In genomic region chr1:108240152-108240551, GRCm38 (mm10) we compare ENCODE assay signal across 30 mouse cellular contexts.
"Had no signal": no experiment of that assay in that cellular context is flagged by ENCODE, and none has a peak within 500 bp of the region (broad histone marks: within the 10 kb centered on the region; RNA-seq: fewer than 3 reads in every experiment).

No protein-coding gene starts in this region.

- DNase-seq: heart, postnatal 10 days; heart, postnatal 14 days; heart, postnatal 36 days; heart, postnatal 4 days; kidney, adult 11 months; kidney, adult 18-20 months; kidney, adult 2 months; kidney, adult 8-10 months; kidney, adult 9 months; kidney, postnatal 10 days; kidney, postnatal 14 days; kidney, postnatal 25 days; kidney, postnatal 36 days; kidney, postnatal 4 days; layer of hippocampus, adult 9-11 months; layer of hippocampus, postnatal 36 days had no signal

- H3K9me3 ChIP-seq: heart, embryonic 12.5 days; heart, embryonic 13.5 days; heart, embryonic 15.5 days; hindbrain, embryonic 10.5 days; hindbrain, embryonic 12.5 days; hindbrain, embryonic 13.5 days; hindbrain, embryonic 15.5 days; intestine, embryonic 15.5 days; kidney, embryonic 15.5 days had no signal

- H3K4me1 ChIP-seq: heart, embryonic 12.5 days; heart, embryonic 13.5 days; heart, embryonic 15.5 days; hindbrain, embryonic 10.5 days; hindbrain, embryonic 12.5 days; hindbrain, embryonic 13.5 days; hindbrain, embryonic 15.5 days; intestine, embryonic 15.5 days; kidney, embryonic 15.5 days had no signal

- H3K27ac ChIP-seq: heart, embryonic 13.5 days; heart, embryonic 15.5 days; hindbrain, embryonic 10.5 days; hindbrain, embryonic 12.5 days; hindbrain, embryonic 13.5 days; hindbrain, embryonic 14.5 days; hindbrain, embryonic 15.5 days; hindbrain, postnatal 0 days; intestine, embryonic 15.5 days; kidney, embryonic 15.5 days; kidney, postnatal 0 days; layer of hippocampus, adult 2 months; left cerebral cortex, adult 2 months had no signal

- H3K27me3 ChIP-seq: heart, embryonic 12.5 days; heart, embryonic 13.5 days; heart, embryonic 15.5 days; hindbrain, embryonic 12.5 days; hindbrain, embryonic 13.5 days; hindbrain, embryonic 15.5 days; intestine, embryonic 15.5 days; kidney, embryonic 15.5 days had no signal

- H3K9ac ChIP-seq: heart, embryonic 12.5 days; heart, embryonic 13.5 days; heart, embryonic 15.5 days; hindbrain, embryonic 12.5 days; hindbrain, embryonic 13.5 days; hindbrain, embryonic 14.5 days; hindbrain, embryonic 15.5 days; intestine, embryonic 15.5 days; kidney, embryonic 15.5 days had no signal

- H3K4me3 ChIP-seq: heart, embryonic 12.5 days; heart, embryonic 13.5 days; heart, embryonic 15.5 days; hindbrain, embryonic 10.5 days; hindbrain, embryonic 12.5 days; hindbrain, embryonic 13.5 days; hindbrain, embryonic 15.5 days; intestine, embryonic 15.5 days; kidney, embryonic 15.5 days; layer of hippocampus, adult 2 months; left cerebral cortex, adult 2 months had no signal

- H3K36me3 ChIP-seq: heart, embryonic 12.5 days; heart, embryonic 13.5 days; heart, embryonic 15.5 days; hindbrain, embryonic 10.5 days; hindbrain, embryonic 12.5 days; hindbrain, embryonic 13.5 days; hindbrain, embryonic 15.5 days; intestine, embryonic 15.5 days; kidney, embryonic 15.5 days had no signal
